Mouse (Mus musculus) telencephalon, adult 2 months (tissue): ENCODE data around the gene Pla2g4c.

ENCODE experiments used
- DNase-seq: peaks from one replicate; pipeline ENCODE4 v3.0.0-alpha.2; 2011; ENCODE audit warnings: low read depth, low spot score

Gene Pla2g4c

GRCm38 (mm10) chr7:13355943-13356342, 31.5 kb downstream of the Pla2g4c start:
- peak; percentile 68 for DNase-seq

DNA sequence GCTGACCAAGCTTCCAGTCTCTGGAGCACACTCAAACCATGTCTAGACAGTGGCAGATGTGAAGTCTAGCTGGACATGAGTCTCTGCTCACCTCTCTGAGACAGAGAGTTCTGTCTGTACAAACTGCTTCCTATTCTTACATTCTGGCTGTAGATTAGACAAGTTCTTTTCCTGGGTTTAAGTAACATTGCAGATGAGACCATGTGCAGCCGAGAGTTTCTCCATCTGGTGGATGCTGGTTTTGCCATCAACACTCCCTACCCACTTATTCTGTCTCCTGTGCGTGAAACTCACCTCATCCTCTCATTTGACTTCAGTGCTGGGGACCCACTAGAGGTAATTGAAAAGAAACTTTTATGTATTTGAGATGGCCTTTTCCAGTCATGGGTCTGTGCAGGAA, 56.1 kb downstream of the Pla2g4c start:
- DNase-seq: peak; percentile 22

DNA sequence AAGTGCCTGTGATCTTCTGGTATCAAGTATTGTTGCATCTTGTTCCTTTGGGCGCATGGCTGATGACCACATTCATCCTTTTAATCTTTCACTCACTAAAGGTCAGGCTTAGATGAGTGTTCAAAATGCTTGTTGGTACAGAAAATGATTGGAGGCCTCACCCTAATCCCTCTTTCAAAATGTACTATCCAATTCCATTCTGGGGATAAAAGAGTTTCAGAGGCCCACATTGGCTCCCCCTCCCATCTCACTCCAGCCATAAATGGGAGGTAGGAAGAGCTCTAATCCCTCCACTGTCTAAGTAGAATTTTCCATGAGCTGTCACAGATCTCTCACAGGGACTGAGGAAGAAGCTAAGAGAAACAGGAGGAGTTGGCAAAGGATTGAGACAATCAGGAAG, 73.4 kb downstream of the Pla2g4c start, which contains the start of gene Cabp5:
TSS of gene Cabp5 (plus strand) at position 301 of the 400 bp plus-strand sequence.
- no peak for DNase-seq
